Mouse (Mus musculus): ENCODE results near the gene Rnf220. TPM values are rescaled to one million over a fixed set of nuclear protein-coding genes. Genes with fewer than 3 reads are reported as not detected.

Gene Rnf220
- polyA plus RNA-seq, 1 experiment from 2014 or later, result 73.4 TPM

DNA sequence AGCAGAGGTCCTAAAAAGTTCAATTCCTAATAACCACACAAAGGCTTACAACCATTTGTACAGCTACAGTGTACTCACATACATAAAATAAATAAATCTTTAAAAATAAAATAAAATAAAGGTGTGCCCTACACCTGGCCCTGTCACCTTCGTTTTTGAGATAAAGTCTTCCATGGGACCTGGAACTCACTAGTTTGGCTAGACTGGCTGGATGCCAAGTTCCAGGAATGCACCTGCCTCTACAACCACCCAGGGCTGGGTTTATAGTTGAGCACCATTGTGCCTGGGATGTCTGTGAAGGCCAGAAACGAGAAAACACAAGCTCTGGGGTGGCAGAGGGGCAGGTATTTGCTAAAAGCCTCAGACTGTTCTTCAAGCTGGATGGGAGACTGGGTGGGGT lies 257.7 kb downstream of the Rnf220 start:
- Histone ChIP-seq H3K4me3 (ENCODE audit: low read depth, low read length) (no peak overlapping the region), H3K27ac (ENCODE audit: low read depth, low read length) (no peak overlapping the region), H3K27me3 (ENCODE audit: control insufficient read depth, insufficient read depth, low read length) (no peaks in the 10 kb centered on the region), H3K4me2 (ENCODE audit: low read depth, low read length) (no peak overlapping the region), H3K9me3 (ENCODE audit: control insufficient read depth, low read length) (no peaks in the 10 kb centered on the region), H3K4me1 (ENCODE audit: control insufficient read depth, insufficient read depth, low read length) (no peaks in the 10 kb centered on the region; the same call in 1 of the 2 replicates), H3K9ac (replicated peaks; ENCODE audit: low read depth, low read length) (no peak overlapping the region), H3K36me3 (ENCODE audit: control insufficient read depth, insufficient read depth, low read length) (no peaks in the 10 kb centered on the region)
- 53% methylated on average over 2 of the region's 2 CpGs for WGBS
- no peak for ATAC-seq (ENCODE audit: low read depth)

DNA sequence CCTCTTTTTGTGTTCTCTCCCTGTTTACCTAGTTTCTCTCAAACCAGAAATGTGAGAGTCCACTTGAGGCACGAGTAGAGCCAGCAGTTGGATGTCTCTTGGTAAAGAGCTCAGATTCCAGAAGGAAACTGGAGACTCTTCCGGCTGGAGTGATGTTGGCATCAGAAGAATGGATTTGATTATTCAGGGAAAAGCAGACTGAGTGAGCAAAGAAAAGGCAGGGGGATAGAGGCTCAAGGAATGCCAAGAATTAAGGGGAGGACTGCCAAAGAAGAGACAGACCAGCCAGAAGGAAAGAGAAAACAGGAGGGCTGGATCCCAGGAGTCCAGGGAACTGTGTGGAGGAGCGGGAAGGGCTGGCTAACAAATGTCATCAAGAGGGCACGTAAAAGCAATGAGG lies 261.0 kb downstream of the Rnf220 start:
- 64% methylated on average over 4 of the region's 4 CpGs for WGBS
- Histone ChIP-seq H3K27ac (ENCODE audit: low read depth, low read length) (no peak overlapping the region), H3K27me3 (ENCODE audit: control insufficient read depth, insufficient read depth, low read length) (no peaks in the 10 kb centered on the region), H3K4me2 (ENCODE audit: low read depth, low read length) (no peak overlapping the region), H3K9ac (replicated peaks; ENCODE audit: low read depth, low read length) (no peak overlapping the region), H3K36me3 (ENCODE audit: control insufficient read depth, insufficient read depth, low read length) (no peaks in the 10 kb centered on the region), H3K9me3 (ENCODE audit: control insufficient read depth, low read length) (no peaks in the 10 kb centered on the region), H3K4me1 (ENCODE audit: control insufficient read depth, insufficient read depth, low read length) (no peaks in the 10 kb centered on the region; the same call in 1 of the 2 replicates), H3K4me3 (ENCODE audit: low read depth, low read length) (no peak overlapping the region)
- no peak for ATAC-seq (ENCODE audit: low read depth)

DNA sequence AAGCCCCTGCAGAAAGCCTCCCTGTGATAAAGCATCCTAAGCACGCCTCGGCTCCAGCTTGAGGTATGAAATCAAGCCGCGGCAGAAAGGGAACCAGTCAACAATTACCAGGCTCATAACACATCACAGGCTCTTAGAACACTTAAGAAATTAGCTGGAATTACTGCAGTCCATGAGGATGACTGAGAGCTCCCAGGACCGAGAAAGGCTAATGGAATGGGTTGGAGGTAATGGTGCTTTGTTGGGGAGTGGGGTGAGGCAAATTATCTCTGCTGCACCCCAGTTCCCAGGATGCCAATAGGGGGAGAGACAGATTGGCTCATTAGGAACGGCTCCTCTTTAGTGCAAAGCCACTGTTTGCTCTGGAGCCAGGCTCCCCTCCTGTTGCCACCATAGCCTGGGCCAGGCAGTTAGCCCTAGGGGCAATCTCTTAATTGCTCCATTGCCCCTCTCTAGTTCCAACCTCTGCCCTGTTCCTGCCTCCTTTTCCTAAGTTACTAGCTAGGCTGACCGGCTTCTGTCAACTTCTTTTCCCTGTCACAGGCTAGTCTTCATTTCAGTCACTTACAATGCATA lies 262.6 kb downstream of the Rnf220 start:
- 12% methylated on average over 7 of the region's 7 CpGs for WGBS
- Histone ChIP-seq H3K27me3 (ENCODE audit: control insufficient read depth, insufficient read depth, low read length) (no peaks in the 10 kb centered on the region), H3K27ac (ENCODE audit: low read depth, low read length) (no peak overlapping the region; the same call in 1 of the 2 replicates), H3K9me3 (ENCODE audit: control insufficient read depth, low read length) (no peaks in the 10 kb centered on the region), H3K36me3 (ENCODE audit: control insufficient read depth, insufficient read depth, low read length) (no peaks in the 10 kb centered on the region), H3K4me3 (ENCODE audit: low read depth, low read length) (no peak overlapping the region), H3K4me1 (ENCODE audit: control insufficient read depth, insufficient read depth, low read length) (no peaks in the 10 kb centered on the region; the same call in 1 of the 2 replicates), H3K4me2 (ENCODE audit: low read depth, low read length) (no peak overlapping the region), H3K9ac (replicated peaks; ENCODE audit: low read depth, low read length) (no peak overlapping the region)
- peak; percentile 56; the same call in 1 of the 2 replicates for ATAC-seq (ENCODE audit: low read depth)

DNA sequence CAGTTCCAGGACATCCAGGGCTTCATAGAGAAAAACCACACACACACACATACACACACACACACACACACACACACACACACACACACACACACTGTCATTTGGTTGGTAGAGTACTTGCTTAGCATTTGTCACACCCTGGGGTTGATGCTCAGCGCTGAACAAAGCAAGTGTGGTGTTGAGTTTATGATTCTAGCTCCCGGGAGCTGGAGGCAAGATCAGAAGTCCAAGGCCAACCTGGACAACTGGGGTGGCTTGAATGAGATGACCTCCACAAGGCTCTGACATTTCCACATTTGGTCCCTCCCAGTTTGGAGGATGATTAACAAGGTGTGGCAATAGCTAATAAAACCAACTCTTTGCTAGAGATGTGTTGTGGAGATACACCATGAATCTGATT lies 265.6 kb downstream of the Rnf220 start:
- Histone ChIP-seq H3K27me3 (ENCODE audit: control insufficient read depth, insufficient read depth, low read length) (no peaks in the 10 kb centered on the region), H3K27ac (ENCODE audit: low read depth, low read length) (no peak overlapping the region), H3K4me1 (ENCODE audit: control insufficient read depth, insufficient read depth, low read length) (no peaks in the 10 kb centered on the region; the same call in 1 of the 2 replicates), H3K4me3 (ENCODE audit: low read depth, low read length) (no peak overlapping the region), H3K9me3 (ENCODE audit: control insufficient read depth, low read length) (no peaks in the 10 kb centered on the region), H3K4me2 (ENCODE audit: low read depth, low read length) (no peak overlapping the region), H3K36me3 (ENCODE audit: control insufficient read depth, insufficient read depth, low read length) (no peaks in the 10 kb centered on the region), H3K9ac (replicated peaks; ENCODE audit: low read depth, low read length) (no peak overlapping the region)
- no peak for ATAC-seq (ENCODE audit: low read depth)
- 81% methylated on average over 2 of the region's 2 CpGs for WGBS

DNA sequence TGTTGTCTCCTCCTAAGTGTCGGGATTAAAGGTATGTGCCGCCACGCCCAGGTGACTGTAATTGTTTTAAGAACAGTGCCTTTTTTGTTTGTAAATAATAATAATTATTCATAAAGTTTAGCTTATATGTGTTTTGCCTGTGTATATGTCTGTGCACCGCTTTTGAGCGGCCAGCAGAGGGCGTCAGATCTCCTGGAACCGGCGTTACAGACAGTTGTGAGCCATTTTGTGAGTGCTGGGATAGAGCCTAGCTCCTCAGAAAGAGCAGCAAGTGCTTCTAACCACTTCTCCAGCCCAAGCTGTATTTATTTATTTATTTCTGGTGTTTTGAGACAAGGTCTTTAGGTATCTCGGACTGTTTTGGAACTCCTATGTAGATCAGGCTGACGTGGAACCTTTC lies 266.5 kb downstream of the Rnf220 start:
- H3K4me1 ChIP-seq (ENCODE audit: control insufficient read depth, insufficient read depth, low read length), result no peaks in the 10 kb centered on the region; the same call in 1 of the 2 replicates
- no peak overlapping the region for H3K4me3 ChIP-seq (ENCODE audit: low read depth, low read length)
- H3K36me3 ChIP-seq (ENCODE audit: control insufficient read depth, insufficient read depth, low read length), result no peaks in the 10 kb centered on the region
- ATAC-seq (ENCODE audit: low read depth), result no peak
- WGBS, result 59% methylated on average over 10 of the region's 10 CpGs
- H3K27me3 ChIP-seq (ENCODE audit: control insufficient read depth, insufficient read depth, low read length), result no peaks in the 10 kb centered on the region
- no peaks in the 10 kb centered on the region for H3K9me3 ChIP-seq (ENCODE audit: control insufficient read depth, low read length)
- no peak overlapping the region for H3K4me2 ChIP-seq (ENCODE audit: low read depth, low read length)
- H3K27ac ChIP-seq (ENCODE audit: low read depth, low read length), result no peak overlapping the region
- no peak overlapping the region for H3K9ac ChIP-seq (replicated peaks; ENCODE audit: low read depth, low read length)

DNA sequence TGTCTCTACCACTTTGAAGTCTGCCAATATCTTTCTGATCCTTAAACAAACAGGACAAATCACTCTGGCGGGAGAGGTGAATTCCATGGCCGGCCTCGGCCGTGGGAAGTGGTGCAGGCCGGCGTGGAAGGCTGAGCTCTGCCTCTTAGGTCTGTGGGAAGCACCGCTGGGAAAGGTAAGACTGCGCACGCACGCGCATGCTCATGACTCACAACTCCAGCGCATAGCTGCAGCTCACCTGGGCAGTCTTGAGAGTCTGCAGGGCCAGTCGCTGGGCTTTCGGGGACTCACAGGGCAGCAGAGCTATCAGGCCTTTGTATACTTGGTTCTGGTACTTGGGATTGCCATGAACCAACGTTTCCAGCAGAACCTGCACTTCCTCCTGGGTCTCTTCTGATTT lies 267.3 kb downstream of the Rnf220 start:
- no peak for ATAC-seq (ENCODE audit: low read depth)
- WGBS, result 82% methylated on average over 15 of the region's 15 CpGs
- H3K27me3 ChIP-seq (ENCODE audit: control insufficient read depth, insufficient read depth, low read length), result no peaks in the 10 kb centered on the region
- no peaks in the 10 kb centered on the region for H3K9me3 ChIP-seq (ENCODE audit: control insufficient read depth, low read length)
- H3K27ac ChIP-seq (ENCODE audit: low read depth, low read length), result no peak overlapping the region
- H3K4me3 ChIP-seq (ENCODE audit: low read depth, low read length), result no peak overlapping the region
- no peak overlapping the region for H3K4me2 ChIP-seq (ENCODE audit: low read depth, low read length)
- H3K9ac ChIP-seq (replicated peaks; ENCODE audit: low read depth, low read length), result no peak overlapping the region
- H3K36me3 ChIP-seq (ENCODE audit: control insufficient read depth, insufficient read depth, low read length), result no peaks in the 10 kb centered on the region
- H3K4me1 ChIP-seq (ENCODE audit: control insufficient read depth, insufficient read depth, low read length), result no peaks in the 10 kb centered on the region; the same call in 1 of the 2 replicates

DNA sequence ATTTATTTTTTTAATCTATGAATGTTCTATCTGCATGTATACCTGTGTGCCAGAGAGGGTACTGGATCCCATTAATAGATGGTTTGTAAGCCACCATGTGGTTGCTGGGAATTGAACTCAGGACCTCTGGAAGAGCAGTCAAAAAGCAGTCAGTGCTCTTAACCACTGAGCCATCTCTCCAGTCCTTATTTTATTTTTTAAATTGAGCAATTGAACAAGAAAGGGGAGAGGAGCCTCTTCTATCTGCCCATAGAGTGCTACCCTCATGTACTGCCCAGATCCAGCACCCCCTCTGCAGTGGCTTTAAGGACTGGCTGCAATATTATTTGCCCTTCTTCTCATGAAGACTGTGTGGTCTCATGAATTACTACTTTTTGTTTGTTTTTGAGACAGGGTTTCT lies 271.6 kb downstream of the Rnf220 start:
- no peaks in the 10 kb centered on the region for H3K4me1 ChIP-seq (ENCODE audit: control insufficient read depth, insufficient read depth, low read length)
- H3K9me3 ChIP-seq (ENCODE audit: control insufficient read depth, low read length), result no peaks in the 10 kb centered on the region
- no peak overlapping the region for H3K4me3 ChIP-seq (ENCODE audit: low read depth, low read length)
- no peak for ATAC-seq (ENCODE audit: low read depth)
- no peak overlapping the region for H3K9ac ChIP-seq (replicated peaks; ENCODE audit: low read depth, low read length)
- H3K4me2 ChIP-seq (ENCODE audit: low read depth, low read length), result no peak overlapping the region
- H3K36me3 ChIP-seq (ENCODE audit: control insufficient read depth, insufficient read depth, low read length), result no peaks in the 10 kb centered on the region
- H3K27me3 ChIP-seq (ENCODE audit: control insufficient read depth, insufficient read depth, low read length), result no peaks in the 10 kb centered on the region
- H3K27ac ChIP-seq (ENCODE audit: low read depth, low read length), result no peak overlapping the region

DNA sequence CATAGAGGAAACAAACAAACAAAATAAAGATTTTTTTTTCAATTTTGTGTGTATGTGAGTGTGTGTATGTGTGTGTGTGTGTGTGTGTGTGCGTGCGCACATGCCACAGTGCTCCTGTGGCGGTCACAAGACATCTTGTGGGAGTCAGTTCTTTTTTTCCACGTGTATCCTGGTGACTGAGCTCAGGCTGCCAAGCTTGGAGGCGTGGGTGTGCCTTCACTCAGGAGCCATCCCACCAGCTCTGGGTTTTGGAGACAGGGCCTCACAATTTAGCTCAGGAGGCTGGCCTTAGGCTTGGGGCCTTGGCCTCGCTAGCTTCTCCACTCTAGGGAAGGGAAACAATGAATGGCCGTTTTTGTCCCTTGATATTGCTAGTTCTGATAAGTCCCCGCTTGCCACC lies 272.7 kb downstream of the Rnf220 start:
- H3K36me3 ChIP-seq (ENCODE audit: control insufficient read depth, insufficient read depth, low read length), result no peaks in the 10 kb centered on the region
- ATAC-seq (ENCODE audit: low read depth), result no peak
- WGBS, result 71% methylated on average over 8 of the region's 8 CpGs
- H3K27me3 ChIP-seq (ENCODE audit: control insufficient read depth, insufficient read depth, low read length), result no peaks in the 10 kb centered on the region
- H3K4me3 ChIP-seq (ENCODE audit: low read depth, low read length), result no peak overlapping the region
- H3K4me1 ChIP-seq (ENCODE audit: control insufficient read depth, insufficient read depth, low read length), result no peaks in the 10 kb centered on the region
- no peak overlapping the region for H3K9ac ChIP-seq (replicated peaks; ENCODE audit: low read depth, low read length)
- H3K27ac ChIP-seq (ENCODE audit: low read depth, low read length), result no peak overlapping the region
- H3K9me3 ChIP-seq (ENCODE audit: control insufficient read depth, low read length), result no peaks in the 10 kb centered on the region
- H3K4me2 ChIP-seq (ENCODE audit: low read depth, low read length), result no peak overlapping the region

DNA sequence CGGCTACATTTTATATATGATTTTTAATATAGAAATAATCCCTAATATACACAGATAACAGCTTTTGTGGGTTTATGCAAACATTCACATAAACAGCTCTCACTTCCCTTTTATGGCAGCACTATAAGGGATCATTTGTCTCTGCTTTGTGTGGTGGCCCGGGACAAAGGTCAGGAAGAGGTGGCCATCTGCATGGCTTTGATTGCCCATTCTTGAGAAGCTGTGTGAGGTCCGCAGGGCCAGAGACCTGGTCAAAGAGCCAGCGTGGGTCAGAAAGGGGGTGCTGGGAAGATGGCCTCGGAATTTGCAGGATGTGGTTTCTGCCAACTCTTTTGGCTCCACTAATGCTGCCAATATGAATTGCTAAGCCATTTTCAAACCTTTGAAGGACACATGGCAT lies 273.9 kb downstream of the Rnf220 start:
- Histone ChIP-seq H3K36me3 (ENCODE audit: control insufficient read depth, insufficient read depth, low read length) (no peaks in the 10 kb centered on the region), H3K9ac (replicated peaks; ENCODE audit: low read depth, low read length) (no peak overlapping the region), H3K4me1 (ENCODE audit: control insufficient read depth, insufficient read depth, low read length) (no peaks in the 10 kb centered on the region), H3K27me3 (ENCODE audit: control insufficient read depth, insufficient read depth, low read length) (no peaks in the 10 kb centered on the region), H3K27ac (ENCODE audit: low read depth, low read length) (no peak overlapping the region), H3K4me3 (ENCODE audit: low read depth, low read length) (no peak overlapping the region), H3K4me2 (ENCODE audit: low read depth, low read length) (no peak overlapping the region), H3K9me3 (ENCODE audit: control insufficient read depth, low read length) (no peaks in the 10 kb centered on the region)
- WGBS, result 7% methylated on average over 5 of the region's 5 CpGs
- ATAC-seq (ENCODE audit: low read depth), result no peak
